Mouse (Mus musculus): ENCODE measurements around the gene Rpl36al. TPM values are rescaled to one million over a fixed set of nuclear protein-coding genes. Genes with fewer than 3 reads are reported as not detected.

Rpl36al gene
- polyA plus RNA-seq, 1 experiment: not detected

- under 1% methylated on average over 18 of the region's 18 CpGs for WGBS
These were observed 14.3 kb upstream of the Rpl36al start, which contains the start of gene Dnaaf2 for GRCm38 (mm10) chr12:69198164-69198535. Gene Dnaaf2, minus strand, starts transcription at chr12:69198429.

GRCm38 (mm10) chr12:69197378-69198163 lies 13.7 kb upstream of the Rpl36al start:
- TF ChIP-seq POLR2A (IDR thresholded peaks at IDR 0.05; ENCODE audit: insufficient read depth, low read depth, low read length): no peak; the same call in 1 of the 2 replicates
- no peak for TF ChIP-seq CTCF (IDR thresholded peaks at IDR 0.05; ENCODE audit: insufficient read depth, low read depth, low read length)
- Histone ChIP-seq H3K4me1 (ENCODE audit: control insufficient read depth, insufficient read depth, low read length) (peaks cover 5% of the 10 kb centered on the region; the same call in 1 of the 2 replicates), H3K4me3 (ENCODE audit: insufficient read depth, low read depth, low read length) (peak overlapping the region; percentile 67), H3K27ac (ENCODE audit: insufficient read depth, low read depth, low read length) (peak overlapping the region; percentile 89)
- WGBS: under 1% methylated on average over 94 of the region's 94 CpGs

More at GRCm38 (mm10) chr12:69198164-69198535, 14.3 kb upstream of the Rpl36al start, which contains the start of gene Dnaaf2:
- Histone ChIP-seq H3K4me1 (ENCODE audit: control insufficient read depth, insufficient read depth, low read length) (peaks cover 5% of the 10 kb centered on the region; the same call in 1 of the 2 replicates), H3K27ac (ENCODE audit: insufficient read depth, low read depth, low read length) (peak within 1 kb of the TSS; percentile 89), H3K4me3 (ENCODE audit: insufficient read depth, low read depth, low read length) (peak within 1 kb of the TSS; percentile 67)
- no peak for TF ChIP-seq POLR2A (IDR thresholded peaks at IDR 0.05; ENCODE audit: insufficient read depth, low read depth, low read length)
- no peak for TF ChIP-seq CTCF (IDR thresholded peaks at IDR 0.05; ENCODE audit: insufficient read depth, low read depth, low read length)

GRCm38 (mm10) chr12:69196444-69197377 lies 12.8 kb upstream of the Rpl36al start, which contains the start of gene Gm49383:
Gene Gm49383, minus strand, starts transcription at chr12:69197104.
- TF ChIP-seq CTCF (IDR thresholded peaks at IDR 0.05; ENCODE audit: insufficient read depth, low read depth, low read length) (no peak), POLR2A (IDR thresholded peaks at IDR 0.05; ENCODE audit: insufficient read depth, low read depth, low read length) (peak; percentile 96)
- Histone ChIP-seq H3K4me1 (ENCODE audit: control insufficient read depth, insufficient read depth, low read length) (peaks cover 5% of the 10 kb centered on the region; the same call in 1 of the 2 replicates), H3K4me3 (ENCODE audit: insufficient read depth, low read depth, low read length) (peak within 1 kb of the TSS; percentile 67), H3K27ac (ENCODE audit: insufficient read depth, low read depth, low read length) (peak within 1 kb of the TSS; percentile 89)
- WGBS: under 1% methylated on average over 75 of the region's 75 CpGs

GRCm38 (mm10) chr12:69192637-69193036 lies 8.8 kb upstream of the Rpl36al start:
- H3K27ac ChIP-seq (ENCODE audit: insufficient read depth, low read depth, low read length): no peak overlapping the region
- no peak overlapping the region for H3K4me3 ChIP-seq (ENCODE audit: insufficient read depth, low read depth, low read length)
- H3K4me1 ChIP-seq (ENCODE audit: control insufficient read depth, insufficient read depth, low read length): no peaks in the 10 kb centered on the region
- 98% methylated on average over 2 of the region's 2 CpGs for WGBS
- TF ChIP-seq CTCF (IDR thresholded peaks at IDR 0.05; ENCODE audit: insufficient read depth, low read depth, low read length) (no peak), POLR2A (IDR thresholded peaks at IDR 0.05; ENCODE audit: insufficient read depth, low read depth, low read length) (no peak)

- no peak overlapping the region for H3K27ac ChIP-seq (ENCODE audit: insufficient read depth, low read depth, low read length)
- H3K4me1 ChIP-seq (ENCODE audit: control insufficient read depth, insufficient read depth, low read length): no peaks in the 10 kb centered on the region
- TF ChIP-seq CTCF (IDR thresholded peaks at IDR 0.05; ENCODE audit: insufficient read depth, low read depth, low read length) (no peak), POLR2A (IDR thresholded peaks at IDR 0.05; ENCODE audit: insufficient read depth, low read depth, low read length) (no peak)
- 90% methylated on average over 5 of the region's 5 CpGs for WGBS
- no peak overlapping the region for H3K4me3 ChIP-seq (ENCODE audit: insufficient read depth, low read depth, low read length)
These were observed 7.5 kb upstream of the Rpl36al start for GRCm38 (mm10) chr12:69191396-69191795.

- no peak for TF ChIP-seq CTCF (IDR thresholded peaks at IDR 0.05; ENCODE audit: insufficient read depth, low read depth, low read length)
- TF ChIP-seq POLR2A (IDR thresholded peaks at IDR 0.05; ENCODE audit: insufficient read depth, low read depth, low read length): no peak
- WGBS: 94% methylated on average over 1 of the region's 1 CpGs
These were observed 6.6 kb upstream of the Rpl36al start for GRCm38 (mm10) chr12:69190522-69190921.

GRCm38 (mm10) chr12:69190074-69190473 lies 6.2 kb upstream of the Rpl36al start:
- Histone ChIP-seq H3K4me1 (ENCODE audit: control insufficient read depth, insufficient read depth, low read length) (0 out of 2 replicates have a peak, but pooled peaks cover under 1% of the 10 kb centered on the region), H3K4me3 (ENCODE audit: insufficient read depth, low read depth, low read length) (no peak overlapping the region), H3K27ac (ENCODE audit: insufficient read depth, low read depth, low read length) (no peak overlapping the region)
- 87% methylated on average over 9 of the region's 9 CpGs for WGBS
- TF ChIP-seq POLR2A (IDR thresholded peaks at IDR 0.05; ENCODE audit: insufficient read depth, low read depth, low read length) (no peak), CTCF (IDR thresholded peaks at IDR 0.05; ENCODE audit: insufficient read depth, low read depth, low read length) (no peak)

More at GRCm38 (mm10) chr12:69190522-69190921, 6.6 kb upstream of the Rpl36al start:
- Histone ChIP-seq H3K27ac (ENCODE audit: insufficient read depth, low read depth, low read length) (no peak overlapping the region), H3K4me1 (ENCODE audit: control insufficient read depth, insufficient read depth, low read length) (no peaks in the 10 kb centered on the region), H3K4me3 (ENCODE audit: insufficient read depth, low read depth, low read length) (no peak overlapping the region)

- 0 out of 2 replicates have a peak, but pooled peaks cover 4% of the 10 kb centered on the region for H3K4me1 ChIP-seq (ENCODE audit: control insufficient read depth, insufficient read depth, low read length)
- H3K4me3 ChIP-seq (ENCODE audit: insufficient read depth, low read depth, low read length): no peak overlapping the region
- 57% methylated on average over 5 of the region's 5 CpGs for WGBS
- H3K27ac ChIP-seq (ENCODE audit: insufficient read depth, low read depth, low read length): no peak overlapping the region
- no peak for TF ChIP-seq CTCF (IDR thresholded peaks at IDR 0.05; ENCODE audit: insufficient read depth, low read depth, low read length)
- no peak for TF ChIP-seq POLR2A (IDR thresholded peaks at IDR 0.05; ENCODE audit: insufficient read depth, low read depth, low read length)
These were observed 3.1 kb upstream of the Rpl36al start for GRCm38 (mm10) chr12:69186811-69187471.

All from olfactory bulb, adult 2 months (tissue).